Mouse (Mus musculus) adrenal gland, postnatal 25 days (tissue): Measurements from ENCODE around the gene Igsf6. TPM values are rescaled to one million over a fixed set of nuclear protein-coding genes. Genes with fewer than 3 reads are reported as not detected.

Experiments used
- DNase-seq: peaks from one replicate; pipeline ENCODE4 v3.0.0; 2021; ENCODE audit warnings: mixed read lengths
- long read RNA-seq: library from polyadenylated mRNA; stranded (forward); transcript quantifications from one replicate; pipeline ENCODE4 v2.0.0, GENCODE M21; 2021
- total RNA-seq: library from RNA; stranded (reverse); gene quantifications from 2 replicates; pipeline ENCODE4 v1.2.3, GENCODE M21; 2021

Igsf6 gene
- 1.2 and 1.4 TPM in 2 replicates for total RNA-seq
- long read RNA-seq, partial matches to known transcripts, result 0 of 3 reads
- long read RNA-seq, other reads (novel, unspliced or antisense), result 0 of 3 reads

- no peak for DNase-seq
Measured at GRCm38 (mm10) chr7:121074281-121074680, at the start of gene Igsf6. Gene Igsf6 (minus strand): TSS chr7:121074572.

GRCm38 (mm10) chr7:121120143-121120818, 45.9 kb upstream of the Igsf6 start:
- peak; percentile 81 for DNase-seq

GRCm38 (mm10) chr7:121111762-121112161, 37.4 kb upstream of the Igsf6 start:
- no peak for DNase-seq

- DNase-seq, result no peak
Measured at GRCm38 (mm10) chr7:121111321-121111720, 36.9 kb upstream of the Igsf6 start.

- DNase-seq, result no peak
Measured at GRCm38 (mm10) chr7:121107851-121108250, 33.5 kb upstream of the Igsf6 start.

- DNase-seq, result no peak
Measured at GRCm38 (mm10) chr7:121098614-121099389, 24.4 kb upstream of the Igsf6 start.

GRCm38 (mm10) chr7:121093026-121093425, 18.7 kb upstream of the Igsf6 start:
- no peak for DNase-seq

- DNase-seq, result no peak
Measured at GRCm38 (mm10) chr7:121090748-121091147, 16.4 kb upstream of the Igsf6 start.

GRCm38 (mm10) chr7:121088745-121089144, 14.4 kb upstream of the Igsf6 start:
- no peak for DNase-seq

- DNase-seq, result no peak
Measured at GRCm38 (mm10) chr7:121085500-121085899, 11.1 kb upstream of the Igsf6 start.

- no peak for DNase-seq
Measured at GRCm38 (mm10) chr7:121084840-121085453, 10.6 kb upstream of the Igsf6 start.

- DNase-seq, result no peak
Measured at GRCm38 (mm10) chr7:121082949-121083513, 8.7 kb upstream of the Igsf6 start.

GRCm38 (mm10) chr7:121081816-121082215, 7.4 kb upstream of the Igsf6 start:
- DNase-seq, result no peak

GRCm38 (mm10) chr7:121081350-121081749, 7.0 kb upstream of the Igsf6 start, which contains the start of gene Otoa:
Gene Otoa (plus strand): TSS chr7:121081650.
- DNase-seq, result no peak

- peak; percentile 43 for DNase-seq
Measured at GRCm38 (mm10) chr7:121077829-121078228, 3.5 kb upstream of the Igsf6 start.

- DNase-seq, result no peak
Measured at GRCm38 (mm10) chr7:121077311-121077710, 2.9 kb upstream of the Igsf6 start.

- no peak for DNase-seq
Measured at GRCm38 (mm10) chr7:121075416-121075815, 1.0 kb upstream of the Igsf6 start.

GRCm38 (mm10) chr7:121074801-121075400, 529 bp upstream of the Igsf6 start:
- DNase-seq, result no peak

GRCm38 (mm10) chr7:121072506-121072905, 1.9 kb downstream of the Igsf6 start:
- no peak for DNase-seq

- no peak for DNase-seq
Measured at GRCm38 (mm10) chr7:121071276-121071675, 3.1 kb downstream of the Igsf6 start.

GRCm38 (mm10) chr7:121064309-121064708, 10.1 kb downstream of the Igsf6 start:
- no peak for DNase-seq
